Mouse (Mus musculus) heart, adult 2 months (tissue): ENCODE data around the gene Rxra.

Source experiments
- CTCF ChIP-seq: fragments of 200-600 bp; IDR thresholded peaks from 2 replicates; pipeline ENCODE4 v1.8.1; 2022; ENCODE audit warnings: antibody characterized with exemption, mild to moderate bottlenecking, moderate library complexity
- EP300 ChIP-seq: fragments of 200-500 bp; IDR thresholded peaks from 2 replicates; pipeline ENCODE4 v1.6.1; 2011; ENCODE audit warnings: low read depth, low read length, control low read depth; ENCODE audit not compliant: insufficient read depth

DNA sequence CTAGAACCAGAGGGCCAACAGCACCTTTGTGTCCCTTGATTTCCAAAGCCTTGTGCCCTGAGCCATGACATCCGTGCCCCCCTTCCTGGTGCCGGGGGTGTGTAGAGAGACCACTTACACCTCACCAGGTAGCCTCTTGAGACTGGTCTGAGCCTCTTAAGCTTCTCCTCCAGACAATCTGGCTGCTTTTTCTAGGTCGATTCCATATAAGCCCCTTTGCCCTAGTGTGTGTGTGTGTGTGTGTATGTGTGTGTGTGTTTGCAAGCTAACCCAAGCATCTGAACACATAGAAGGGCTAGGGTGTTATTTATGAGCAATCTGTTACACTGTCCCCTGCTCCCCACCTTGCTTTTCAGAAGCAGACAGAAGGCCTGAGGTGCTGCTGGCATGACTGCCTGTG, 62.2 kb downstream of the Rxra start:
- TF ChIP-seq EP300 (no peak), CTCF (no peak)
